Mouse (Mus musculus): Measurements from ENCODE around the gene Tmem52.
"Not testable (repeated sequence)": the region's sequence is repeated elsewhere in the genome, so short reads cannot be mapped to it uniquely, and the experiment has no call there.

Tmem52 gene

GRCm38 (mm10) chr4:155468952-155469351 lies at the start of gene Tmem52:
Tmem52 (plus strand) TSS chr4:155469114.
- in situ Hi-C loops (cut with MboI, MseI) = loop anchor here (5.0 kb wide), 1 partner anchor 87 kb away; no protein-coding TSS in a partner anchor

- in situ Hi-C loops (cut with MboI, MseI) = no loop called here
Measured at GRCm38 (mm10) chr4:155420137-155420536, 48.8 kb upstream of the Tmem52 start.

GRCm38 (mm10) chr4:155421412-155422370 lies 47.2 kb upstream of the Tmem52 start:
- in situ Hi-C loops (cut with MboI, MseI) = not testable (repeated sequence)

- in situ Hi-C loops (cut with MboI, MseI) = no loop called here
Measured at GRCm38 (mm10) chr4:155423988-155424387, 44.9 kb upstream of the Tmem52 start.

GRCm38 (mm10) chr4:155426272-155426671 lies 42.6 kb upstream of the Tmem52 start:
- in situ Hi-C loops (cut with MboI, MseI) = no loop called here

GRCm38 (mm10) chr4:155428442-155428841 lies 40.5 kb upstream of the Tmem52 start:
- in situ Hi-C loops (cut with MboI, MseI) = no loop called here

- in situ Hi-C loops (cut with MboI, MseI) = no loop called here
Measured at GRCm38 (mm10) chr4:155429202-155429601, 39.7 kb upstream of the Tmem52 start.

GRCm38 (mm10) chr4:155432358-155432757 lies 36.6 kb upstream of the Tmem52 start:
- in situ Hi-C loops (cut with MboI, MseI) = no loop called here

- in situ Hi-C loops (cut with MboI, MseI) = no loop called here
Measured at GRCm38 (mm10) chr4:155433993-155434392, 34.9 kb upstream of the Tmem52 start.

GRCm38 (mm10) chr4:155442808-155443207 lies 26.1 kb upstream of the Tmem52 start:
- in situ Hi-C loops (cut with MboI, MseI) = no loop called here

- in situ Hi-C loops (cut with MboI, MseI) = no loop called here
Measured at GRCm38 (mm10) chr4:155451597-155451996, 17.3 kb upstream of the Tmem52 start.

- in situ Hi-C loops (cut with MboI, MseI) = no loop called here
Measured at GRCm38 (mm10) chr4:155458575-155458974, 10.3 kb upstream of the Tmem52 start.

GRCm38 (mm10) chr4:155463050-155463449 lies 5.9 kb upstream of the Tmem52 start:
- in situ Hi-C loops (cut with MboI, MseI) = no loop called here

GRCm38 (mm10) chr4:155463611-155464010 lies 5.3 kb upstream of the Tmem52 start:
- in situ Hi-C loops (cut with MboI, MseI) = no loop called here

- in situ Hi-C loops (cut with MboI, MseI) = no loop called here
Measured at GRCm38 (mm10) chr4:155464061-155464460, 4.9 kb upstream of the Tmem52 start.

- in situ Hi-C loops (cut with MboI, MseI) = loop anchor here (5.0 kb wide), 1 partner anchor 83 kb away; no protein-coding TSS in a partner anchor
Measured at GRCm38 (mm10) chr4:155465607-155466006, 3.3 kb upstream of the Tmem52 start.

GRCm38 (mm10) chr4:155466080-155466479 lies 2.8 kb upstream of the Tmem52 start:
- in situ Hi-C loops (cut with MboI, MseI) = loop anchor here (5.0 kb wide), 1 partner anchor 84 kb away; no protein-coding TSS in a partner anchor

- in situ Hi-C loops (cut with MboI, MseI) = loop anchor here (5.0 kb wide), 1 partner anchor 85 kb away; no protein-coding TSS in a partner anchor
Measured at GRCm38 (mm10) chr4:155467237-155468010, 1.5 kb upstream of the Tmem52 start.

- in situ Hi-C loops (cut with MboI, MseI) = loop anchor here (5.0 kb wide), 1 partner anchor 87 kb away; no protein-coding TSS in a partner anchor
Measured at GRCm38 (mm10) chr4:155469590-155470262, 812 bp downstream of the Tmem52 start.

GRCm38 (mm10) chr4:155470263-155470953 lies 1.5 kb downstream of the Tmem52 start:
- in situ Hi-C loops (cut with MboI, MseI) = no loop called here

GRCm38 (mm10) chr4:155470997-155471396 lies 2.1 kb downstream of the Tmem52 start:
- in situ Hi-C loops (cut with MboI, MseI) = no loop called here

All from regulatory T cell (primary cell).